Mouse (Mus musculus): ENCODE measurements around the gene Setd2. TPM values are rescaled to one million over a fixed set of nuclear protein-coding genes. Genes with fewer than 3 reads are reported as not detected.

Setd2 gene
- polyA plus RNA-seq (2015; fragmentation: Nextera tagmentation; extraction: Ambion mirVana): 9.6 and 10.1 TPM in 2 replicates

- DNase-seq: peak; percentile 80
- TF ChIP-seq CTCF (IDR thresholded peaks at IDR 0.05; ENCODE audit: low read depth): no peak
- no peak for TF ChIP-seq EP300 (IDR thresholded peaks at IDR 0.05; ENCODE audit: low read depth)
Measured at GRCm38 (mm10) chr9:110532538-110533291, at the start of gene Setd2. Setd2 (plus strand) TSS chr9:110532597.

GRCm38 (mm10) chr9:110488841-110489240, 43.6 kb upstream of the Setd2 start:
- Histone ChIP-seq H3K4me2 (ENCODE audit: low read depth, low read length) (no peak overlapping the region), H3K9me3 (ENCODE audit: low read length) (peaks cover 9% of the 10 kb centered on the region), H3K4me1 (ENCODE audit: insufficient read depth) (no peaks in the 10 kb centered on the region), H3K4me3 (ENCODE audit: low read depth, low read length) (no peak overlapping the region), H3K27ac (ENCODE audit: low read depth) (no peak overlapping the region), H3K36me3 (replicated peaks; ENCODE audit: insufficient read depth, low read length) (no peaks in the 10 kb centered on the region), H3K9ac (replicated peaks) (no peak overlapping the region), H3K27me3 (ENCODE audit: insufficient read depth, low read length) (no peaks in the 10 kb centered on the region)
- DNase-seq (no peak), ATAC-seq (no peak)
- WGBS (ENCODE audit: insufficient replicate concordance): 60% methylated on average over 4 of the region's 4 CpGs
- TF ChIP-seq CTCF (IDR thresholded peaks at IDR 0.05; ENCODE audit: low read depth) (no peak), EP300 (IDR thresholded peaks at IDR 0.05; ENCODE audit: low read depth) (no peak)

More at GRCm38 (mm10) chr9:110532538-110533291, at the start of gene Setd2:
- peak within 1 kb of the TSS; percentile 99 for H3K27ac ChIP-seq (ENCODE audit: low read depth)
- H3K27me3 ChIP-seq (ENCODE audit: insufficient read depth, low read length): no peaks in the 10 kb centered on the region
- peak within 1 kb of the TSS; percentile 99 for H3K9ac ChIP-seq (replicated peaks)
- under 1% methylated on average over 47 of the region's 109 CpGs for WGBS (ENCODE audit: insufficient replicate concordance)
- peak within 1 kb of the TSS; percentile 91 for H3K4me2 ChIP-seq (ENCODE audit: low read depth, low read length)
- H3K9me3 ChIP-seq (ENCODE audit: low read length): no peaks in the 10 kb centered on the region
- H3K36me3 ChIP-seq (replicated peaks; ENCODE audit: insufficient read depth, low read length): 0 out of 2 replicates have a peak, but pooled peaks cover 4% of the 10 kb centered on the region
- peaks cover 38% of the 10 kb centered on the region for H3K4me1 ChIP-seq (ENCODE audit: insufficient read depth)
- peak; percentile 68 for ATAC-seq
- H3K4me3 ChIP-seq (ENCODE audit: low read depth, low read length): peak within 1 kb of the TSS; percentile 96

DNA sequence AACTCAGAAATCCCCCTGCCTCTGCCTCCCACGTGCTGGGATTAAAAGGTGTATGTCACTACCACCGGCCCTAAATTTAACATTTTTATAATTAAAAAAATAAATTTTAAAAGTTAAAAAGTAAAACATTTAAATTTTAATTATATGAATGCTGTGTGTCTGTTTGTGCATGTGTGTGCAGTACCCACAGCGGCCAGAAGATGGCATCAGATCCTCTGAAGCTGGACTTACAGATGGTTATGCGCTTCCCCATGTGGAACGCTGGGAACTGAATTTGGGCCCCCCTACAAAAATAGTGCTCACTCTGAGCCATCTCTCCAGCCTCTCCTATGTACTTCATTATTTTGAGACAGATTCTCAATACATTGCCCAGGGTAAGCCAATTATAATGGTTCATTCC, 41.5 kb upstream of the Setd2 start:
- H3K9ac ChIP-seq (replicated peaks): no peak overlapping the region
- WGBS (ENCODE audit: insufficient replicate concordance): 63% methylated on average over 5 of the region's 5 CpGs
- no peaks in the 10 kb centered on the region for H3K36me3 ChIP-seq (replicated peaks; ENCODE audit: insufficient read depth, low read length)
- TF ChIP-seq EP300 (IDR thresholded peaks at IDR 0.05; ENCODE audit: low read depth): no peak
- peak; percentile 62 for TF ChIP-seq CTCF (IDR thresholded peaks at IDR 0.05; ENCODE audit: low read depth)
- no peak overlapping the region for H3K4me3 ChIP-seq (ENCODE audit: low read depth, low read length)
- peaks cover 9% of the 10 kb centered on the region for H3K9me3 ChIP-seq (ENCODE audit: low read length)
- H3K27ac ChIP-seq (ENCODE audit: low read depth): no peak overlapping the region
- DNase-seq (peak; percentile 44), ATAC-seq (no peak)
- H3K27me3 ChIP-seq (ENCODE audit: insufficient read depth, low read length): no peaks in the 10 kb centered on the region
- no peaks in the 10 kb centered on the region for H3K4me1 ChIP-seq (ENCODE audit: insufficient read depth)
- H3K4me2 ChIP-seq (ENCODE audit: low read depth, low read length): no peak overlapping the region

DNA sequence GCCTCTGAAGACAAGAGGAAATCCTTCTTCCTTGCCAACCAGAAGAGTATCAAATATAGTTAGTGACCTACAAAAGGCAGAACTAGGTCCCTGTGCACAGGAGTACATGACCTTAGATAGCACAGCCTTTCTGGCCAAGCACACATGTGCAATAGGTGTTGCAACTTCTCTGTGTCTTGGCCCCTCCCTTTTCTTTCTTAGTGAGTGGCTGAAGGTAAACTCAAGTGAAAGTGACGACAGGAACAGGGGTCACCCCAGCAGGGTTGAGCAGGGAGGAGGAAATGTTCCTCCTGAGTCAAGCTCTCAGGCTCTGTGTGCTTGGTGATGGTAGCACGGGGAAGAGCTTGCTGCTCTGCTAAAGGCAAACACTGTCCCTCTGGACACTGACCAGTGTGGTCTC, 6.7 kb upstream of the Setd2 start:
- H3K27me3 ChIP-seq (ENCODE audit: insufficient read depth, low read length): no peaks in the 10 kb centered on the region
- TF ChIP-seq CTCF (IDR thresholded peaks at IDR 0.05; ENCODE audit: low read depth) (no peak), EP300 (IDR thresholded peaks at IDR 0.05; ENCODE audit: low read depth) (no peak)
- ATAC-seq (peak; percentile 62), DNase-seq (peak; percentile 31)
- no peak overlapping the region for H3K4me3 ChIP-seq (ENCODE audit: low read depth, low read length)
- H3K4me1 ChIP-seq (ENCODE audit: insufficient read depth): peaks cover 9% of the 10 kb centered on the region; the same call in 1 of the 2 replicates
- H3K4me2 ChIP-seq (ENCODE audit: low read depth, low read length): no peak overlapping the region
- H3K27ac ChIP-seq (ENCODE audit: low read depth): no peak overlapping the region
- WGBS (ENCODE audit: insufficient replicate concordance): 41% methylated on average over 2 of the region's 2 CpGs
- no peak overlapping the region for H3K9ac ChIP-seq (replicated peaks)
- no peaks in the 10 kb centered on the region for H3K9me3 ChIP-seq (ENCODE audit: low read length)
- H3K36me3 ChIP-seq (replicated peaks; ENCODE audit: insufficient read depth, low read length): no peaks in the 10 kb centered on the region

- no peak overlapping the region for H3K9ac ChIP-seq (replicated peaks)
- TF ChIP-seq CTCF (IDR thresholded peaks at IDR 0.05; ENCODE audit: low read depth) (no peak), EP300 (IDR thresholded peaks at IDR 0.05; ENCODE audit: low read depth) (no peak)
- H3K9me3 ChIP-seq (ENCODE audit: low read length): no peaks in the 10 kb centered on the region
- ATAC-seq: no peak
- H3K4me1 ChIP-seq (ENCODE audit: insufficient read depth): peaks cover 22% of the 10 kb centered on the region
- WGBS (ENCODE audit: insufficient replicate concordance): 71% methylated on average over 9 of the region's 9 CpGs
- no peaks in the 10 kb centered on the region for H3K27me3 ChIP-seq (ENCODE audit: insufficient read depth, low read length)
- no peaks in the 10 kb centered on the region for H3K36me3 ChIP-seq (replicated peaks; ENCODE audit: insufficient read depth, low read length)
- H3K4me3 ChIP-seq (ENCODE audit: low read depth, low read length): no peak overlapping the region
- H3K27ac ChIP-seq (ENCODE audit: low read depth): no peak overlapping the region
- H3K4me2 ChIP-seq (ENCODE audit: low read depth, low read length): no peak overlapping the region
- DNase-seq: peak; percentile 19
Measured at GRCm38 (mm10) chr9:110529002-110529737, 3.2 kb upstream of the Setd2 start.

DNA sequence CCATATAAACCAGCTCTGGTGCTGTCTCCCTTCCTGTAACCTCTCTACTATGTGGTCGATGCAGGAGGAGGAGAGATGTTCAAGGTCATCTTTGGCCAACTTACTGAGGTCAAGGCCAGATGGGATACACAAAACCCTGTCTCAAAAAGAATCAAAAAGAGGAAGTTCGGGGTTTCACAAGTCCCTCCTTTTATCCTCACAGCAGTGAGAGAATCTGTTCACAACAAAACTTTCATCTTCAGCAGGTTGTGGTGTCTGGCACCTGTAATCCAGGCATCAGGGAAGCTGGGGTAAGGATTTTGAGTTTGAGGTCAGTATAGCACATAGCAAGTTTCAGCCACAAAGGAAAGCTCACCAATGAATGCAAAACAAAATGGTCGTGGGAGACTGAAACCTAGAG, 1.7 kb upstream of the Setd2 start:
- peak; percentile 15 for DNase-seq
- H3K4me3 ChIP-seq (ENCODE audit: low read depth, low read length): no peak overlapping the region
- peak overlapping the region; percentile 91 for H3K4me2 ChIP-seq (ENCODE audit: low read depth, low read length)
- 25% methylated on average over 3 of the region's 3 CpGs for WGBS (ENCODE audit: insufficient replicate concordance)
- no peak overlapping the region; the same call in 1 of the 2 replicates for H3K9ac ChIP-seq (replicated peaks)
- no peaks in the 10 kb centered on the region for H3K27me3 ChIP-seq (ENCODE audit: insufficient read depth, low read length)
- H3K4me1 ChIP-seq (ENCODE audit: insufficient read depth): peaks cover 36% of the 10 kb centered on the region
- peak overlapping the region; percentile 99 for H3K27ac ChIP-seq (ENCODE audit: low read depth)
- ATAC-seq: no peak
- TF ChIP-seq EP300 (IDR thresholded peaks at IDR 0.05; ENCODE audit: low read depth) (no peak), CTCF (IDR thresholded peaks at IDR 0.05; ENCODE audit: low read depth) (no peak)
- no peaks in the 10 kb centered on the region for H3K9me3 ChIP-seq (ENCODE audit: low read length)
- 0 out of 2 replicates have a peak, but pooled peaks cover 4% of the 10 kb centered on the region for H3K36me3 ChIP-seq (replicated peaks; ENCODE audit: insufficient read depth, low read length)
